Mouse (Mus musculus) liver, embryonic 14.5 days (tissue): ENCODE measurements around the gene Ptgir.

ENCODE experiments used
- CTCF ChIP-seq: IDR thresholded peaks from 2 replicates; pipeline ENCODE4 v1.5.1; 2016; ENCODE audit warnings: antibody characterized with exemption, low read depth, control low read depth
- EP300 ChIP-seq: IDR thresholded peaks from 2 replicates; pipeline ENCODE4 v1.6.1; 2016; ENCODE audit warnings: antibody characterized with exemption, low read depth

GRCm38 (mm10) chr7:16890944-16891343, 15.3 kb upstream of the Ptgir start:
- TF ChIP-seq CTCF (no peak), EP300 (no peak)
